Mouse (Mus musculus): ENCODE results near the gene 1810046K07Rik. TPM values are rescaled to one million over a fixed set of nuclear protein-coding genes. Genes with fewer than 3 reads are reported as not detected.

Gene 1810046K07Rik
- polyA plus RNA-seq, 1 experiment from 2014 or later = 0.30 TPM

GRCm38 (mm10) chr9:51331449-51332238 lies 2.9 kb upstream of the 1810046K07Rik start:
- no peaks in the 10 kb centered on the region for H3K4me1 ChIP-seq (ENCODE audit: control insufficient read depth, low read depth, low read length)
- H3K27ac ChIP-seq (ENCODE audit: low read length) = no peak overlapping the region
- H3K9me3 ChIP-seq (replicated peaks; ENCODE audit: control insufficient read depth, low read length) = no peaks in the 10 kb centered on the region
- WGBS (ENCODE audit: insufficient replicate concordance) = 67% methylated on average over 13 of the region's 13 CpGs
- no peak overlapping the region for H3K9ac ChIP-seq (ENCODE audit: low read depth, low read length)
- H3K27me3 ChIP-seq (ENCODE audit: control insufficient read depth, insufficient read depth, low read depth, low read length) = no peaks in the 10 kb centered on the region
- no peak overlapping the region for H3K4me2 ChIP-seq (ENCODE audit: low read depth, low read length)
- no peak for ATAC-seq (ENCODE audit: low read depth)
- H3K4me3 ChIP-seq (ENCODE audit: low read depth, low read length) = no peak overlapping the region
- H3K36me3 ChIP-seq (ENCODE audit: control insufficient read depth, insufficient read depth) = no peaks in the 10 kb centered on the region

GRCm38 (mm10) chr9:51327555-51327903 lies 1.2 kb downstream of the 1810046K07Rik start:
- no peak overlapping the region for H3K27ac ChIP-seq (ENCODE audit: low read length)
- no peaks in the 10 kb centered on the region for H3K4me1 ChIP-seq (ENCODE audit: control insufficient read depth, low read depth, low read length)
- no peak for ATAC-seq (ENCODE audit: low read depth)
- H3K9ac ChIP-seq (ENCODE audit: low read depth, low read length) = no peak overlapping the region
- H3K4me3 ChIP-seq (ENCODE audit: low read depth, low read length) = no peak overlapping the region
- H3K36me3 ChIP-seq (ENCODE audit: control insufficient read depth, insufficient read depth) = no peaks in the 10 kb centered on the region
- no peak overlapping the region for H3K4me2 ChIP-seq (ENCODE audit: low read depth, low read length)
- 63% methylated on average over 5 of the region's 5 CpGs for WGBS (ENCODE audit: insufficient replicate concordance)
- no peaks in the 10 kb centered on the region for H3K9me3 ChIP-seq (replicated peaks; ENCODE audit: control insufficient read depth, low read length)
- no peaks in the 10 kb centered on the region for H3K27me3 ChIP-seq (ENCODE audit: control insufficient read depth, insufficient read depth, low read depth, low read length)

- Histone ChIP-seq H3K4me3 (ENCODE audit: low read depth, low read length) (no peak overlapping the region), H3K4me2 (ENCODE audit: low read depth, low read length) (no peak overlapping the region), H3K27me3 (ENCODE audit: control insufficient read depth, insufficient read depth, low read depth, low read length) (no peaks in the 10 kb centered on the region), H3K9ac (ENCODE audit: low read depth, low read length) (no peak overlapping the region), H3K36me3 (ENCODE audit: control insufficient read depth, insufficient read depth) (no peaks in the 10 kb centered on the region), H3K4me1 (ENCODE audit: control insufficient read depth, low read depth, low read length) (no peaks in the 10 kb centered on the region), H3K27ac (ENCODE audit: low read length) (no peak overlapping the region), H3K9me3 (replicated peaks; ENCODE audit: control insufficient read depth, low read length) (no peaks in the 10 kb centered on the region)
- ATAC-seq (ENCODE audit: low read depth) = no peak
- WGBS (ENCODE audit: insufficient replicate concordance) = 63% methylated on average over 11 of the region's 11 CpGs
Measured at GRCm38 (mm10) chr9:51326619-51327554, 1.8 kb downstream of the 1810046K07Rik start.

- H3K9ac ChIP-seq (ENCODE audit: low read depth, low read length) = no peak overlapping the region
- H3K4me1 ChIP-seq (ENCODE audit: control insufficient read depth, low read depth, low read length) = no peaks in the 10 kb centered on the region
- no peaks in the 10 kb centered on the region for H3K36me3 ChIP-seq (ENCODE audit: control insufficient read depth, insufficient read depth)
- no peak for ATAC-seq (ENCODE audit: low read depth)
- H3K27me3 ChIP-seq (ENCODE audit: control insufficient read depth, insufficient read depth, low read depth, low read length) = no peaks in the 10 kb centered on the region
- H3K4me2 ChIP-seq (ENCODE audit: low read depth, low read length) = no peak overlapping the region
- H3K9me3 ChIP-seq (replicated peaks; ENCODE audit: control insufficient read depth, low read length) = no peaks in the 10 kb centered on the region
- WGBS (ENCODE audit: insufficient replicate concordance) = 44% methylated on average over 7 of the region's 7 CpGs
- no peak overlapping the region for H3K4me3 ChIP-seq (ENCODE audit: low read depth, low read length)
- no peak overlapping the region for H3K27ac ChIP-seq (ENCODE audit: low read length)
Measured at GRCm38 (mm10) chr9:51324406-51325065, 4.2 kb downstream of the 1810046K07Rik start.

- Histone ChIP-seq H3K27me3 (ENCODE audit: control insufficient read depth, insufficient read depth, low read depth, low read length) (no peaks in the 10 kb centered on the region), H3K27ac (ENCODE audit: low read length) (no peak overlapping the region), H3K36me3 (ENCODE audit: control insufficient read depth, insufficient read depth) (no peaks in the 10 kb centered on the region), H3K9ac (ENCODE audit: low read depth, low read length) (no peak overlapping the region), H3K4me2 (ENCODE audit: low read depth, low read length) (no peak overlapping the region), H3K4me3 (ENCODE audit: low read depth, low read length) (no peak overlapping the region), H3K9me3 (replicated peaks; ENCODE audit: control insufficient read depth, low read length) (no peaks in the 10 kb centered on the region), H3K4me1 (ENCODE audit: control insufficient read depth, low read depth, low read length) (peaks cover 5% of the 10 kb centered on the region)
- 18% methylated on average over 1 of the region's 1 CpGs for WGBS (ENCODE audit: insufficient replicate concordance)
- no peak for ATAC-seq (ENCODE audit: low read depth)
Measured at GRCm38 (mm10) chr9:51320096-51320495, 8.6 kb downstream of the 1810046K07Rik start.

- WGBS (ENCODE audit: insufficient replicate concordance) = 56% methylated on average over 4 of the region's 4 CpGs
- no peaks in the 10 kb centered on the region for H3K9me3 ChIP-seq (replicated peaks; ENCODE audit: control insufficient read depth, low read length)
- no peak overlapping the region for H3K27ac ChIP-seq (ENCODE audit: low read length)
- no peaks in the 10 kb centered on the region for H3K27me3 ChIP-seq (ENCODE audit: control insufficient read depth, insufficient read depth, low read depth, low read length)
- H3K4me1 ChIP-seq (ENCODE audit: control insufficient read depth, low read depth, low read length) = peaks cover 5% of the 10 kb centered on the region
- H3K4me2 ChIP-seq (ENCODE audit: low read depth, low read length) = no peak overlapping the region
- no peak for ATAC-seq (ENCODE audit: low read depth)
- H3K36me3 ChIP-seq (ENCODE audit: control insufficient read depth, insufficient read depth) = no peaks in the 10 kb centered on the region
- H3K4me3 ChIP-seq (ENCODE audit: low read depth, low read length) = no peak overlapping the region
- H3K9ac ChIP-seq (ENCODE audit: low read depth, low read length) = no peak overlapping the region
Measured at GRCm38 (mm10) chr9:51318246-51318645, 10.5 kb downstream of the 1810046K07Rik start.

- H3K4me3 ChIP-seq (ENCODE audit: low read depth, low read length) = no peak overlapping the region
- peaks cover 5% of the 10 kb centered on the region for H3K4me1 ChIP-seq (ENCODE audit: control insufficient read depth, low read depth, low read length)
- no peaks in the 10 kb centered on the region for H3K27me3 ChIP-seq (ENCODE audit: control insufficient read depth, insufficient read depth, low read depth, low read length)
- no peak overlapping the region for H3K4me2 ChIP-seq (ENCODE audit: low read depth, low read length)
- no peaks in the 10 kb centered on the region for H3K36me3 ChIP-seq (ENCODE audit: control insufficient read depth, insufficient read depth)
- no peak overlapping the region for H3K27ac ChIP-seq (ENCODE audit: low read length)
- WGBS (ENCODE audit: insufficient replicate concordance) = 65% methylated on average over 4 of the region's 4 CpGs
- no peaks in the 10 kb centered on the region for H3K9me3 ChIP-seq (replicated peaks; ENCODE audit: control insufficient read depth, low read length)
- ATAC-seq (ENCODE audit: low read depth) = no peak
- H3K9ac ChIP-seq (ENCODE audit: low read depth, low read length) = no peak overlapping the region
Measured at GRCm38 (mm10) chr9:51317322-51317721, 11.4 kb downstream of the 1810046K07Rik start.

GRCm38 (mm10) chr9:51315402-51316063 lies 13.2 kb downstream of the 1810046K07Rik start:
- WGBS (ENCODE audit: insufficient replicate concordance) = 15% methylated on average over 6 of the region's 6 CpGs
- peak; percentile 62 for ATAC-seq (ENCODE audit: low read depth)
- Histone ChIP-seq H3K9ac (ENCODE audit: low read depth, low read length) (no peak overlapping the region), H3K9me3 (replicated peaks; ENCODE audit: control insufficient read depth, low read length) (no peaks in the 10 kb centered on the region), H3K4me2 (ENCODE audit: low read depth, low read length) (peak overlapping the region; percentile 12; the same call in 1 of the 2 replicates), H3K36me3 (ENCODE audit: control insufficient read depth, insufficient read depth) (no peaks in the 10 kb centered on the region), H3K27ac (ENCODE audit: low read length) (no peak overlapping the region; the same call in 1 of the 2 replicates), H3K27me3 (ENCODE audit: control insufficient read depth, insufficient read depth, low read depth, low read length) (no peaks in the 10 kb centered on the region), H3K4me1 (ENCODE audit: control insufficient read depth, low read depth, low read length) (peaks cover 5% of the 10 kb centered on the region), H3K4me3 (ENCODE audit: low read depth, low read length) (no peak overlapping the region)
